Mouse (Mus musculus): ENCODE measurements around the gene Vmn1r197. TPM values are rescaled to one million over a fixed set of nuclear protein-coding genes. Genes with fewer than 3 reads are reported as not detected.

Vmn1r197 gene
- polyA plus RNA-seq (2015; fragmentation: Illumina TruSeq; extraction: RNeasy Lipid Tissue Mini Kit (QIAGEN cat#74804); ENCODE audit: insufficient read depth, low read depth, low replicate concordance) = not detected

GRCm38 (mm10) chr13:22324289-22324688 lies at the start of gene Vmn1r197:
Gene Vmn1r197 (plus strand): TSS chr13:22324589.

GRCm38 (mm10) chr13:22289620-22290019 lies 34.8 kb upstream of the Vmn1r197 start, which contains the start of gene Vmn1r196:
Gene Vmn1r196 (plus strand): TSS chr13:22289920.

GRCm38 (mm10) chr13:22350064-22350463 lies 25.7 kb downstream of the Vmn1r197 start, which contains the start of gene Vmn1r198:
Gene Vmn1r198 (plus strand): TSS chr13:22350364.

GRCm38 (mm10) chr13:22379518-22379917 lies 55.1 kb downstream of the Vmn1r197 start, which contains the start of gene Vmn1r199:
Gene Vmn1r199 (plus strand): TSS chr13:22379818.

Other genes with a start within 250 kb of the Vmn1r197 start
- not detected for gene Vmn1r188, start 240.1 kb upstream of the Vmn1r197 start, polyA plus RNA-seq (2015; fragmentation: Illumina TruSeq; extraction: RNeasy Lipid Tissue Mini Kit (QIAGEN cat#74804); ENCODE audit: insufficient read depth, low read depth, low replicate concordance)
- gene Vmn1r189, start 218.8 kb upstream of the Vmn1r197 start, polyA plus RNA-seq (2015; fragmentation: Illumina TruSeq; extraction: RNeasy Lipid Tissue Mini Kit (QIAGEN cat#74804); ENCODE audit: insufficient read depth, low read depth, low replicate concordance) = not detected
- gene Vmn1r191, start 140.6 kb upstream of the Vmn1r197 start, polyA plus RNA-seq (2015; fragmentation: Illumina TruSeq; extraction: RNeasy Lipid Tissue Mini Kit (QIAGEN cat#74804); ENCODE audit: insufficient read depth, low read depth, low replicate concordance) = not detected
- not detected for gene Vmn1r192, start 133.4 kb upstream of the Vmn1r197 start, polyA plus RNA-seq (2015; fragmentation: Illumina TruSeq; extraction: RNeasy Lipid Tissue Mini Kit (QIAGEN cat#74804); ENCODE audit: insufficient read depth, low read depth, low replicate concordance)
- not detected for gene Vmn1r193, start 101.4 kb upstream of the Vmn1r197 start, polyA plus RNA-seq (2015; fragmentation: Illumina TruSeq; extraction: RNeasy Lipid Tissue Mini Kit (QIAGEN cat#74804); ENCODE audit: insufficient read depth, low read depth, low replicate concordance)
- not detected for gene Vmn1r194, start 80.4 kb upstream of the Vmn1r197 start, polyA plus RNA-seq (2015; fragmentation: Illumina TruSeq; extraction: RNeasy Lipid Tissue Mini Kit (QIAGEN cat#74804); ENCODE audit: insufficient read depth, low read depth, low replicate concordance)
- not detected for gene Vmn1r195, start 54.1 kb upstream of the Vmn1r197 start, polyA plus RNA-seq (2015; fragmentation: Illumina TruSeq; extraction: RNeasy Lipid Tissue Mini Kit (QIAGEN cat#74804); ENCODE audit: insufficient read depth, low read depth, low replicate concordance)
- gene Vmn1r196, start 34.7 kb upstream of the Vmn1r197 start, polyA plus RNA-seq (2015; fragmentation: Illumina TruSeq; extraction: RNeasy Lipid Tissue Mini Kit (QIAGEN cat#74804); ENCODE audit: insufficient read depth, low read depth, low replicate concordance) = not detected
- not detected for gene Vmn1r198, start 25.8 kb downstream of the Vmn1r197 start, polyA plus RNA-seq (2015; fragmentation: Illumina TruSeq; extraction: RNeasy Lipid Tissue Mini Kit (QIAGEN cat#74804); ENCODE audit: insufficient read depth, low read depth, low replicate concordance)
- gene Vmn1r199, start 55.2 kb downstream of the Vmn1r197 start, polyA plus RNA-seq (2015; fragmentation: Illumina TruSeq; extraction: RNeasy Lipid Tissue Mini Kit (QIAGEN cat#74804); ENCODE audit: insufficient read depth, low read depth, low replicate concordance) = not detected
- not detected for gene Vmn1r200, start 65.8 kb downstream of the Vmn1r197 start, polyA plus RNA-seq (2015; fragmentation: Illumina TruSeq; extraction: RNeasy Lipid Tissue Mini Kit (QIAGEN cat#74804); ENCODE audit: insufficient read depth, low read depth, low replicate concordance)
- gene Vmn1r201, start 147.3 kb downstream of the Vmn1r197 start, polyA plus RNA-seq (2015; fragmentation: Illumina TruSeq; extraction: RNeasy Lipid Tissue Mini Kit (QIAGEN cat#74804); ENCODE audit: insufficient read depth, low read depth, low replicate concordance) = not detected
- not detected for gene Vmn1r202, start 180.8 kb downstream of the Vmn1r197 start, polyA plus RNA-seq (2015; fragmentation: Illumina TruSeq; extraction: RNeasy Lipid Tissue Mini Kit (QIAGEN cat#74804); ENCODE audit: insufficient read depth, low read depth, low replicate concordance)
- not detected for gene Vmn1r203, start 193.5 kb downstream of the Vmn1r197 start, polyA plus RNA-seq (2015; fragmentation: Illumina TruSeq; extraction: RNeasy Lipid Tissue Mini Kit (QIAGEN cat#74804); ENCODE audit: insufficient read depth, low read depth, low replicate concordance)
- gene Vmn1r204, start 228.6 kb downstream of the Vmn1r197 start, polyA plus RNA-seq (2015; fragmentation: Illumina TruSeq; extraction: RNeasy Lipid Tissue Mini Kit (QIAGEN cat#74804); ENCODE audit: insufficient read depth, low read depth, low replicate concordance) = not detected

All from pancreas, adult 10 weeks (tissue).